In the genomic region with DNA sequence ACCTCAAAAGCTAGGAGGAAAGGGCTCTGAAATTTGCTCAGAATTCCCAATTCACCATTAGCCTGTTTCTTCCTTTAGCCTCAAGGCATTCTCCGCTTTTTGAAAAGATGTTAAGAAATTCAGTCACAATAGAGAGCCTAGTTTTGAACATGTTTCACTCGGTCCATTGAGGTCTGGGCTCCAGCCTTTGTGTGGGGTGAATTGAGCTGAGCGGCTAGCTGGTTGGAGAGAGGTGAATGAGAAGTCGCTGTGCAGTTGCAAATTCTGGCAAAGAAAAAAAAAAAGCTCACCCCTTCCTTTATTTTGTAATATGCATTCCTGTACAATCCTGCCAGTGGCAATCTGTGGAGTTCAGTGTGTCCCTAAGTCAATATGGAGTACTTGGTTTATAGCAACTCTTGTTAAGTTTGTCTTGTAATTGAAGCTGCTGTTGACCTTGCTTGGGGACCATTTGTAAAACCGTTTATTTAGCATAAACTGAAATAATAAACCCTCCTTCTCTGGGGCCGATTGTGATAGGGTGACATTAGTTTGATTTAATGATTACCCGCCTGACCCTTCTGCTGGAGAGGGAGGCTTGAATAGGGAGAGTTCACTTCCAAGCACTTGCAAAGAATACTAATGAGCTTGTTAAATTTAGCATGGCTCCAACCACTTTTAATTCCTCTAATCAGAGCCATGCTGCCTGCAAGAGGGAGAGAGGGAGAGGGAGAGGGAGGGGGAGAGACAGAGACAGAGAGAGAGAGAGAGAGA, we compare ENCODE assay signal across 9 mouse cellular contexts.
DNase-seq lines count a peak whose midpoint lies in the region; ATAC-seq and TF ChIP-seq lines count a peak whose summit lies in the region.
"Had no signal": no experiment of that assay in that cellular context is flagged by ENCODE, and none has a peak within 500 bp of the region (broad histone marks: within the 10 kb centered on the region; RNA-seq: fewer than 3 reads in every experiment).

No protein-coding gene starts in this region.

- no peaks in the 10 kb centered on the region for H3K36me3 ChIP-seq in kidney, adult 2 months (ENCODE audit: control insufficient read depth, insufficient read depth, low read length)
- no peaks in the 10 kb centered on the region for H3K36me3 ChIP-seq in hindbrain, embryonic 14.5 days (replicated peaks; ENCODE audit: control insufficient read depth, insufficient read depth)
- H3K36me3 ChIP-seq in midbrain, embryonic 13.5 days: no peaks in the 10 kb centered on the region
- H3K36me3 ChIP-seq: heart, embryonic 15.5 days had no signal

- 47% methylated on average over 7 of the region's 7 CpGs for WGBS in kidney, adult 2 months
- 9% methylated on average over 7 of the region's 7 CpGs for WGBS in hindbrain, embryonic 14.5 days
- 4% methylated on average over 7 of the region's 7 CpGs for WGBS in midbrain, embryonic 13.5 days

- H3K9ac ChIP-seq in hindbrain, embryonic 14.5 days: no peak overlapping the region
- no peak overlapping the region for H3K9ac ChIP-seq in midbrain, embryonic 13.5 days (replicated peaks)
- H3K9ac ChIP-seq: heart, embryonic 15.5 days had no signal

- ATAC-seq in hindbrain, embryonic 14.5 days (ENCODE audit: low FRiP score): peak; percentile 78
- peak; percentile 76 for ATAC-seq in midbrain, embryonic 13.5 days

- peak; percentile 42 for DNase-seq in kidney, adult 2 months
- DNase-seq in kidney, adult 18-20 months: no peak
- DNase-seq in embryo, embryonic 9.5 days (ENCODE audit: extremely low spot score): peak; percentile 50
- DNase-seq in hindbrain, embryonic 14.5 days (ENCODE audit: low spot score): peak; percentile 39
- DNase-seq in testis, postnatal 14 days (ENCODE audit: low spot score): no peak
- no peak for DNase-seq in MN1 (ENCODE audit: low spot score)
- DNase-seq in adrenal gland, postnatal 10 days: no peak

- H3K9me3 ChIP-seq in hindbrain, embryonic 14.5 days (ENCODE audit: control insufficient read depth, low read length): no peaks in the 10 kb centered on the region
- H3K9me3 ChIP-seq in midbrain, embryonic 13.5 days: no peaks in the 10 kb centered on the region
- H3K9me3 ChIP-seq: heart, embryonic 15.5 days had no signal

- no peak for TF ChIP-seq POLR2A in kidney, adult 2 months (IDR thresholded peaks at IDR 0.05; ENCODE audit: low read depth, low read length)

- no peak for TF ChIP-seq CTCF in kidney, adult 2 months (conservative IDR thresholded peaks at IDR 0.05; ENCODE audit: insufficient read depth, insufficient read length, low read depth, low read length)

- H3K4me1 ChIP-seq in kidney, adult 2 months (ENCODE audit: control insufficient read depth, insufficient read depth, low read length): peaks cover 2% of the 10 kb centered on the region; the same call in 1 of the 2 replicates
- H3K4me1 ChIP-seq in hindbrain, embryonic 14.5 days (replicated peaks; ENCODE audit: control insufficient read depth, insufficient read depth, low read length): peaks cover 35% of the 10 kb centered on the region
- peaks cover 80% of the 10 kb centered on the region for H3K4me1 ChIP-seq in midbrain, embryonic 13.5 days (replicated peaks)
- H3K4me1 ChIP-seq: heart, embryonic 15.5 days had no signal

- peak overlapping the region; percentile 31; the same call in 1 of the 2 replicates for H3K27ac ChIP-seq in kidney, adult 2 months (ENCODE audit: insufficient read depth, low read depth, low read length)
- no peak overlapping the region; the same call in 1 of the 2 replicates for H3K27ac ChIP-seq in hindbrain, embryonic 14.5 days
- H3K27ac ChIP-seq in midbrain, embryonic 13.5 days: peak overlapping the region; percentile 76
- H3K27ac ChIP-seq: heart, embryonic 15.5 days had no signal

- no peaks in the 10 kb centered on the region for H3K27me3 ChIP-seq in kidney, adult 2 months (replicated peaks; ENCODE audit: control insufficient read depth, insufficient read depth, low read length)
- H3K27me3 ChIP-seq in hindbrain, embryonic 14.5 days (ENCODE audit: control insufficient read depth, insufficient read depth, low read length): no peaks in the 10 kb centered on the region
- H3K27me3 ChIP-seq in midbrain, embryonic 13.5 days: no peaks in the 10 kb centered on the region
- H3K27me3 ChIP-seq: heart, embryonic 15.5 days had no signal

- H3K4me2 ChIP-seq in hindbrain, embryonic 14.5 days (replicated peaks): 0 out of 2 replicates have a peak overlapping the region, but pooled peaks have one; percentile 16
- peak overlapping the region; percentile 25 for H3K4me2 ChIP-seq in midbrain, embryonic 13.5 days (replicated peaks)
- H3K4me2 ChIP-seq: heart, embryonic 15.5 days had no signal

- H3K4me3 ChIP-seq in kidney, adult 2 months (ENCODE audit: insufficient read depth, low read depth, low read length): no peak overlapping the region
- H3K4me3 ChIP-seq in hindbrain, embryonic 14.5 days (replicated peaks; ENCODE audit: low read length): no peak overlapping the region
- no peak overlapping the region for H3K4me3 ChIP-seq in midbrain, embryonic 13.5 days (replicated peaks)
- H3K4me3 ChIP-seq: heart, embryonic 15.5 days had no signal

Comparison
In these comparisons a context has a peak if more than half of its experiments do, and no peak if none do; other contexts are left out.
1. DNase-seq: peak in kidney, adult 2 months (single experiment), embryo, embryonic 9.5 days (single experiment) and hindbrain, embryonic 14.5 days (single experiment); none in kidney, adult 18-20 months (single experiment), testis, postnatal 14 days (single experiment), MN1 (single experiment) and adrenal gland, postnatal 10 days (single experiment).